Mouse (Mus musculus): ENCODE data around the gene Yy1. TPM values are rescaled to one million over a fixed set of nuclear protein-coding genes. Genes with fewer than 3 reads are reported as not detected.

The Yy1 gene
- polyA plus RNA-seq, 1 experiment from 2014 or later, result 14.4 TPM

DNA sequence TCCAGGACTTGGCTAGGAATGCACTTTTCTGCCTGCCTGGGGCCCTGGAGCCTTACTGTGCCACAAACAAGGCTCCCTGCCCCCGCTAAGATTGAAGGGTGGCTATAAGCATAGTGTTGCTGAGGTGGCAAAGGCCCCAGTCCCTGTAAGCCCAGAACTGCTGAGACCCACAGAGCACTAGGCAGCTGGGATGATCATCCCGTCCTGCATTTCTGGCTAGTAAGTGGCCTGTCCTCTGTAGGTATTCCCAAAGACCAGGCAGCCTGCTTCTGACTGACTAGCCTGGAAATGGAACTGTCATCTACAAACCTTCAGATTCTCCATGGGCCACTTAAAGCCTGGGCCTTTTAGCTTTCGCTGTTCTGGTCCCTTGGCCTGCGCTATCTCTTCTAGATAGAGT is 27.7 kb downstream of the Yy1 start:
- 90% methylated on average over 4 of the region's 4 CpGs for WGBS

GRCm38 (mm10) chr12:108823036-108823435 is 30.3 kb downstream of the Yy1 start:
- H3K27ac ChIP-seq (replicated peaks), result no peak overlapping the region
- no peaks in the 10 kb centered on the region for H3K4me1 ChIP-seq
- no peaks in the 10 kb centered on the region for H3K9me3 ChIP-seq (replicated peaks)
- peaks cover 42% of the 10 kb centered on the region for H3K36me3 ChIP-seq
- no peak for DNase-seq (ENCODE audit: low spot score)
- WGBS, result 83% methylated on average over 8 of the region's 8 CpGs
- H3K4me3 ChIP-seq, result no peak overlapping the region
- H3K27me3 ChIP-seq (ENCODE audit: low read depth, poor library complexity, severe bottlenecking), result no peaks in the 10 kb centered on the region

More for the DNA sequence above, 27.7 kb downstream of the Yy1 start:
- no peak overlapping the region for H3K4me3 ChIP-seq
- no peaks in the 10 kb centered on the region for H3K9me3 ChIP-seq (replicated peaks)
- H3K36me3 ChIP-seq, result peaks cover 43% of the 10 kb centered on the region
- no peak for DNase-seq (ENCODE audit: low spot score)
- H3K27me3 ChIP-seq (ENCODE audit: low read depth, poor library complexity, severe bottlenecking), result no peaks in the 10 kb centered on the region
- no peaks in the 10 kb centered on the region for H3K4me1 ChIP-seq
- H3K27ac ChIP-seq (replicated peaks), result no peak overlapping the region

GRCm38 (mm10) chr12:108824225-108824874 is 31.6 kb downstream of the Yy1 start:
- Histone ChIP-seq H3K9me3 (replicated peaks) (no peaks in the 10 kb centered on the region), H3K4me1 (no peaks in the 10 kb centered on the region), H3K27ac (replicated peaks) (no peak overlapping the region), H3K36me3 (peaks cover 39% of the 10 kb centered on the region), H3K4me3 (no peak overlapping the region), H3K27me3 (ENCODE audit: low read depth, poor library complexity, severe bottlenecking) (no peaks in the 10 kb centered on the region)
- DNase-seq (ENCODE audit: low spot score), result no peak
- 96% methylated on average over 15 of the region's 15 CpGs for WGBS

GRCm38 (mm10) chr12:108825561-108826224 is 32.9 kb downstream of the Yy1 start:
- H3K36me3 ChIP-seq, result peaks cover 38% of the 10 kb centered on the region
- H3K9me3 ChIP-seq (replicated peaks), result no peaks in the 10 kb centered on the region

DNA sequence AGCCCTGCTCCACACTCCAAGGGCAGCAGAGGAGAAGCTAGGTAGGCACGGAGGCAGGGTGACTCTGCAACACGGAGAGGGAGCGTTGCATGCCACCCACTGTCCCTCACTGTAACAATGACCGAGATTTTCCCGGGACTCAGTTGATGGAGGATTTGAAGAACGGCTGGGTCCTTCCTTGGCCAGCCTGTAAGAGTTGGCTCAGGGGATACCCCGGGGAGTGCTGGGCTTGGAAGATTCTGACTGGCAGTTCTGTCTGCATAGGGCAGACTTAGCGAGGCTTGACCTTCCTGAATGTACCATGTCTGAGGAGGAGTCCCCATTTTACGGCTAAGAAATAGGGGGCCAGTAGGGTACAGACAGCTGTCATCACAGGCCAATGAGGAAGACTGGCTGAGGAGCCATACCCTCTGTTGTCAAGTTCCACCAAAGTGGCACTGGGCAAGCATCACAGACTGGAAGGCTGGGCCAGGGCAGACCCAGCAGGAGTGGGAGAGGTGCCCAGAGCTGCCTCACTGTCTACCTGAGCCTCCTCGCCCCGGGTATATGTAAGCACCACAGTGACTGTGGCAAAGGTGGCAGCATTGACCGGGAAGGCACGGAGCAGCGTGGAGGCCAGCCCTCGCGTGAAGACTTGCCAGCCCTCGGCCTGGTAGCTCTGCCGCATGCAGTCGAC is 33.6 kb downstream of the Yy1 start:
- DNase-seq (ENCODE audit: low spot score), result no peak
- WGBS, result 94% methylated on average over 19 of the region's 19 CpGs
- Histone ChIP-seq H3K27me3 (ENCODE audit: low read depth, poor library complexity, severe bottlenecking) (no peaks in the 10 kb centered on the region), H3K4me1 (no peaks in the 10 kb centered on the region), H3K9me3 (replicated peaks) (no peaks in the 10 kb centered on the region), H3K27ac (replicated peaks) (no peak overlapping the region), H3K36me3 (peaks cover 41% of the 10 kb centered on the region), H3K4me3 (no peak overlapping the region)

More at GRCm38 (mm10) chr12:108825561-108826224, 32.9 kb downstream of the Yy1 start:
- Histone ChIP-seq H3K4me3 (no peak overlapping the region), H3K4me1 (no peaks in the 10 kb centered on the region), H3K27ac (replicated peaks) (no peak overlapping the region), H3K27me3 (ENCODE audit: low read depth, poor library complexity, severe bottlenecking) (no peaks in the 10 kb centered on the region)
- 94% methylated on average over 13 of the region's 13 CpGs for WGBS
- no peak for DNase-seq (ENCODE audit: low spot score)

GRCm38 (mm10) chr12:108826958-108827535 is 34.3 kb downstream of the Yy1 start:
- no peak for DNase-seq (ENCODE audit: low spot score)
- 95% methylated on average over 28 of the region's 28 CpGs for WGBS
- H3K27me3 ChIP-seq (ENCODE audit: low read depth, poor library complexity, severe bottlenecking), result no peaks in the 10 kb centered on the region
- H3K9me3 ChIP-seq (replicated peaks), result no peaks in the 10 kb centered on the region
- H3K36me3 ChIP-seq, result peaks cover 41% of the 10 kb centered on the region
- H3K27ac ChIP-seq (replicated peaks), result no peak overlapping the region
- H3K4me1 ChIP-seq, result no peaks in the 10 kb centered on the region
- H3K4me3 ChIP-seq, result no peak overlapping the region

DNA sequence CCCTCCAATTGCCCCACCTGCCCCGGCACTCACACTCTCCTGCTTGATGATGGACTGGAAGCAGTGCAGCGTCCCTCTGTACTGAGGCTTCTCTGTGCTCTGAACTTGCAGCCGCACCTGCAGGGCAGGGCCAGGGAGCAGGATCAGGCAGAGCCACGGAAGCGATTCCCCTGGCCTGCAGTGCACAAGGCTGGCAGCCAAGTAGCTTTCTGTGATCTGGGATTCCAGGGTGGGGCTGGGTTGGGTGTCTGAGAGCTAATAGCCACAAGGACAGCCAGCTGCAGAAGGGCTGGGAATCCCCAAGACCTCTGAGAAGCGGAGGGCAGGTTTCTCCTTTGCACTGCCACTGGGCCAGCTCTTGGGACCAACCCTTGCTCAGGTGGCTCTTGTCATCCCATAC is 34.9 kb downstream of the Yy1 start:
- DNase-seq (ENCODE audit: low spot score), result no peak
- Histone ChIP-seq H3K36me3 (peaks cover 41% of the 10 kb centered on the region), H3K9me3 (replicated peaks) (no peaks in the 10 kb centered on the region), H3K27me3 (ENCODE audit: low read depth, poor library complexity, severe bottlenecking) (no peaks in the 10 kb centered on the region), H3K4me1 (no peaks in the 10 kb centered on the region), H3K27ac (replicated peaks) (no peak overlapping the region), H3K4me3 (no peak overlapping the region)
- WGBS, result 97% methylated on average over 6 of the region's 6 CpGs

GRCm38 (mm10) chr12:108829636-108830035 is 36.9 kb downstream of the Yy1 start:
- no peak for DNase-seq (ENCODE audit: low spot score)
- 91% methylated on average over 5 of the region's 5 CpGs for WGBS
- no peak overlapping the region for H3K4me3 ChIP-seq
- H3K27ac ChIP-seq (replicated peaks), result no peak overlapping the region
- H3K4me1 ChIP-seq, result peaks cover 9% of the 10 kb centered on the region
- peaks cover 55% of the 10 kb centered on the region for H3K36me3 ChIP-seq
- H3K27me3 ChIP-seq (ENCODE audit: low read depth, poor library complexity, severe bottlenecking), result peaks cover 13% of the 10 kb centered on the region
- H3K9me3 ChIP-seq (replicated peaks), result no peaks in the 10 kb centered on the region

GRCm38 (mm10) chr12:108830358-108830757 is 37.6 kb downstream of the Yy1 start:
- 84% methylated on average over 6 of the region's 6 CpGs for WGBS
- H3K27ac ChIP-seq (replicated peaks), result no peak overlapping the region
- DNase-seq (ENCODE audit: low spot score), result no peak

DNA sequence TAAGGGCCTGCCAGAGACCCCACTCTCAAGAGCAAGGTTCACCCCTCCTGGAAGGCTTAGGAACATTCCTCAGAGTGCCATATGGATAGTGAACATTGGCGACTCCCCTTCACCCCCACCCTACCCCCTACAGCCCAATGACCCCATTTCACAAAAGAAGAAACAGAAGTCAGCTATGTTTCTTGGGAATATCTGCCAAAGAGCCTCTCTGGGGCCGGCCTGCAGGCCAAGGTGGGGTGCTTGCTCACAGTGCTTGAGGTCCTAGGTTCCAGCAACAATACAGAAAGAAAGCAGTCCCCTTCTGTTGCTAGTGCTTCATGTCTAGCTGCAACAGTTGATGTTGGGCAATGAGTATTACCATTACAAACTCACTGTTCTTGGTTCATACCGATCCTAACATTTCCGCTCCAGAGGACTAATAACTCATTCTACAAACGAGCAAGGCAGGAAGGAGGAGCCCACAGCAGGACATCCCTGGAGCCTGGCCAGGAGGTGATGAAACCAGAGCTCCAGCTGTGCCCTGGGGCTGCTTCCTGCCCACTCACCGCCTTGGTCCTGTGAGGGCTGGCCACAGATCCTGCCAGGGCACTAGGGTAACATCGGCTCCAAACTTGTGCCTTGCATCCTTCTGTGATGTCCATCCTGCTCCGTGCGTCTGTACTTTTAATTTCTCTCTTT is 39.3 kb downstream of the Yy1 start:
- DNase-seq (ENCODE audit: low spot score), result no peak

More at GRCm38 (mm10) chr12:108830358-108830757, 37.6 kb downstream of the Yy1 start:
- Histone ChIP-seq H3K4me1 (peaks cover 16% of the 10 kb centered on the region), H3K27me3 (ENCODE audit: low read depth, poor library complexity, severe bottlenecking) (peaks cover 18% of the 10 kb centered on the region), H3K4me3 (no peak overlapping the region), H3K36me3 (peaks cover 55% of the 10 kb centered on the region), H3K9me3 (replicated peaks) (no peaks in the 10 kb centered on the region)

GRCm38 (mm10) chr12:108832851-108833250 is 40.1 kb downstream of the Yy1 start:
- WGBS, result 90% methylated on average over 8 of the region's 8 CpGs
- H3K4me1 ChIP-seq, result peaks cover 40% of the 10 kb centered on the region
- no peaks in the 10 kb centered on the region for H3K9me3 ChIP-seq (replicated peaks)
- H3K36me3 ChIP-seq, result peaks cover 43% of the 10 kb centered on the region
- no peak overlapping the region for H3K4me3 ChIP-seq
- DNase-seq (ENCODE audit: low spot score), result no peak
- H3K27ac ChIP-seq (replicated peaks), result no peak overlapping the region
- peaks cover 18% of the 10 kb centered on the region for H3K27me3 ChIP-seq (ENCODE audit: low read depth, poor library complexity, severe bottlenecking)

More for the DNA sequence above, 39.3 kb downstream of the Yy1 start:
- Histone ChIP-seq H3K36me3 (peaks cover 43% of the 10 kb centered on the region), H3K9me3 (replicated peaks) (no peaks in the 10 kb centered on the region), H3K27me3 (ENCODE audit: low read depth, poor library complexity, severe bottlenecking) (peaks cover 18% of the 10 kb centered on the region), H3K4me3 (no peak overlapping the region), H3K4me1 (peaks cover 32% of the 10 kb centered on the region), H3K27ac (replicated peaks) (no peak overlapping the region)
- WGBS, result 77% methylated on average over 9 of the region's 9 CpGs

GRCm38 (mm10) chr12:108833408-108833807 is 40.6 kb downstream of the Yy1 start:
- Histone ChIP-seq H3K27me3 (ENCODE audit: low read depth, poor library complexity, severe bottlenecking) (peaks cover 18% of the 10 kb centered on the region), H3K4me3 (no peak overlapping the region), H3K36me3 (peaks cover 43% of the 10 kb centered on the region), H3K4me1 (peaks cover 45% of the 10 kb centered on the region), H3K9me3 (replicated peaks) (no peaks in the 10 kb centered on the region), H3K27ac (replicated peaks) (no peak overlapping the region)
- DNase-seq (ENCODE audit: low spot score), result no peak
- WGBS, result 86% methylated on average over 3 of the region's 3 CpGs

Data from midbrain, embryonic 10.5 days (tissue).